Mouse (Mus musculus): ENCODE measurements at regions not wholly inside any gene's neighbourhood (a gene's known extent, or its start where the extent isn't known, plus 50 kb on each side); places are given as distances from the start of the nearest gene placed in this dataset.

DNA sequence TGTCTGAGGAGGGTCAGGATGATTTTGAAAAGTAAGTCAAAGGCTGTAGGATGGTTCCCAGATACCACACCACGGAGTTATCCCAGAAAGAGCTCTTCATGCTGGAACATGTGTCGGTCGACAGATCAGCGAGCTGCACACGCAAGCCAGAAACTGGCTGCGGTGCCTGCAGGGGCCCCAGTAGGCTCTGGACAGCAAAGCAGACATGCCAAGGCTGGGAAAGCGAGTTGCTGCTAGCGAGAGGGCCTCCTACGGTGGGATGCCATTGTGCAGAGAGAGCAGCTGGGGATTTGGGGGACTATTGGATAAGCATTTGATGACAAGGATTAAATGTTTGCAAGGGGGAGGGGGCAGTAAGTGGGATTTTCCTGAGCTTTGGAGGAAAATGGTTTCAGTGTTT, 145.4 kb upstream of the Cops8 start:
- TF ChIP-seq POLR2A (IDR thresholded peaks at IDR 0.05; ENCODE audit: control insufficient read depth, extremely low read depth, insufficient read depth, low read length, poor library complexity): no peak
- no peak for TF ChIP-seq CTCF (IDR thresholded peaks at IDR 0.05; ENCODE audit: borderline replicate concordance, control insufficient read depth, extremely low read depth, insufficient read depth, low read length, poor library complexity)
